Mouse (Mus musculus): ENCODE results near the gene Mtm1. TPM values are rescaled to one million over a fixed set of nuclear protein-coding genes. Genes with fewer than 3 reads are reported as not detected.

The Mtm1 gene
- 7.8 and 8.9 TPM in 2 replicates for polyA plus RNA-seq (2012; rRNA removed)

GRCm38 (mm10) chrX:71210467-71210866 lies at the start of gene Mtm1:
Gene Mtm1, plus strand, starts transcription at chrX:71210767.
- no peak for DNase-seq (ENCODE audit: low spot score)

DNA sequence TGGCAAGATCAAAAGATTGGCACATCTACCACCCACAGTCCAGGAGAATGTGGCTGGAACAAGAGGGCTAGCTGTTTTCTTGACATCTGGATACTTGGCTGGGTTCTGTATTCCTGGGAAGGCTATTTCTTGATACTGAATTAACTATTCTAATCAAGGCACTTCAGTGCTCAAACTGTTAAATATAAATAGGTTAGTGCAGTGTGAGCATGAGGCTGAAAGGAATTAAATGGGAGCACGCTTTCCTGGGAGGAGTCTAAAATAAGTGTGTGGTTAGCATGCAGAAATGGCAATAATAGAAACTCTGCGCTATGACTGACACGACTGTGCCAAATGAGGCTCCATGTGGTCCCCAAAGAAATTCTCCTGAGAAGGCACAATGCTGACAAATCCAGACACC lies 29.0 kb upstream of the Mtm1 start:
- no peak for DNase-seq (ENCODE audit: low spot score)

DNA sequence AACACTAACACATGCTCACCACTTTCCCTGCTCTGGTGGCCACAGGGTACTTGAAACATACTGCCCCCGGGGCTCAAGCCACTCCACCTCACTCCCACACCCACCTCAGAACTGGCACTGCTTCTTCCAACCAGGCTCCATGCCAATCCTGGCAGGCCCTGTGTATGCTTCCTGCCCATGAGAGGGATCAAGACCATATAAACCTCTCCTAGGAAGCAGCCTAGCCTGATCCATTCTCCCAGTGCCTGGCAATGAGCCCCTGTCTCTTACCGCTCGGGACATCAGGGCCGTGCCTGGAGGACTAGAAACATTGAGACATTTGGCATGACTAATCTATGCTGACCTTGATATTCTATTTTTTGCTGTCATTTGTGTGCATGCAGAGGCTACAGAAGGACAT lies 26.9 kb upstream of the Mtm1 start:
- no peak for DNase-seq (ENCODE audit: low spot score)

- DNase-seq (ENCODE audit: low spot score), result no peak
These were observed 24.2 kb upstream of the Mtm1 start for GRCm38 (mm10) chrX:71186396-71186795.

GRCm38 (mm10) chrX:71204776-71205175 lies 5.8 kb upstream of the Mtm1 start:
- no peak for DNase-seq (ENCODE audit: low spot score)

DNA sequence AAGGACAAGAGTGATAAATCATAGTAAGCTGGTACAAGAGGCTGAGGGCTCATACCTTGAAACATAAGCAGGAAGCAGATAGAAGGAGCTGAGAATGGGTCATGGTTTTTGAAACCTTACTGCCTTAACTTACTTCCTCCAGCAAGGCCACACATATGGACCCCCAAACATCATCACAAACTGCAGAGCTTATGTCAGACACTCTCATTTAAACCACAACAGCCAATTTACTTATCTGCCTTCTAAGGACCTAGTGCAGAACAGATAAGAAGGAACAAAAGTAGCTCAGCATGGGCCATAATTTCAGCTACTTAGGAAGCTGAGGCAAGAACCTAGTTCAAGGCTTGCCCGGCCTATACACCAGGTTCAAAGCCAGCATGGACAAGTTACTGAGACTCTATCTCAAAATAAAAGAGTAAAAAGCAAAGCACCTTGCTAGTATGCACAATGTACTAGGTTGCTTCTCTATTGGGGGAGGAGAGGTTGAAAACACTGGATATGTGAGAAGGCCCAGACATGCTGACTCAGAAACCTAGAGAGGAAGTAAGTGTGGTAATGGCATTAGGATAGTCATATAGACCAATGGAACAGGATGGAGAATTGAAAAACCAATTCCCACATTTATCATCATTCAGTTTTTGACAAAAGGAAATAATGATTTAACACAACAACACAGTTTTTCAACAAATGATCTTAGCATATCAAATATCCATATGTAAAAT lies 4.6 kb upstream of the Mtm1 start:
- no peak for DNase-seq (ENCODE audit: low spot score)

- DNase-seq (ENCODE audit: low spot score), result no peak
These were observed 4.0 kb upstream of the Mtm1 start for GRCm38 (mm10) chrX:71206595-71206994.

GRCm38 (mm10) chrX:71212911-71213310 lies 2.3 kb downstream of the Mtm1 start:
- no peak for DNase-seq (ENCODE audit: low spot score)

GRCm38 (mm10) chrX:71214441-71215112 lies 4.0 kb downstream of the Mtm1 start:
- DNase-seq (ENCODE audit: low spot score), result peak; percentile 46

GRCm38 (mm10) chrX:71215113-71215708 lies 4.6 kb downstream of the Mtm1 start:
- DNase-seq (ENCODE audit: low spot score), result no peak

DNA sequence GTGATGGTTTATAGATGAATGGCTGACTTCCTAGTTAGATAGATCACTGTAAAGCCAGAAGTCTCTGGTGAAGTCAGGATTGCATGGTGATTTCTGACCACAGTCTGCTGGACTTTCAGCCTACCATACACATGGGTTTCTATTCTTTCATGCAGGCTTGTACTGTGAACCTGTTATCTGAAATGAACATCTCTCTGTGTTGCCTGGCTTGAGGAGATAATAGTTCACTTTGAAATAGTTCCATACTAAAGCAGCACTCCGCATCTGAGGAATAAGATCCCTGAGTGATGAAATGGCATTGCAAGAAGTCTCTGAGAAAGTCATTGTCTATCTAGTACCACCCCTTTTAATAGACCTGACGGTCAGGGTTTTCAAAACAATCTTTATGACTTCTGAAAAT lies 6.3 kb downstream of the Mtm1 start:
- no peak for DNase-seq (ENCODE audit: low spot score)

DNA sequence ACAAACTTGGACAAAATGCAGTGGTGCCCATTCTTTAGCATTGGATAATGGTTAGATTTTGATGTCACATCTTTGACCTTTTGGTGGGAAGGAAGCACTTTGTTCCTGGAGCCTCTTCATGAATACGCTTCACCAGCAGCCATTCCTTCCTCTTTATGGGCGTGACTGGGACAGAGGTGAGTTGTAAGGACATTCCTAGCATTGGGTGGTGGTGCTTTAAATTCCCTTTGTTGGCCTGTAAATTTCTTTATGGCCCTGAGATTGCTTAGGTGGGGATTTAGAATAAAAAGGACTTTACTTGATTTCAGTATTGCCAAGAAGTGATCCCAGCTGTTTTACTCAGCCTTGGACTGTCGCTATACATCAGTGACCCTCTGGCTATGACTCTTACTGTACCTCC lies 8.3 kb downstream of the Mtm1 start:
- DNase-seq (ENCODE audit: low spot score), result no peak

DNA sequence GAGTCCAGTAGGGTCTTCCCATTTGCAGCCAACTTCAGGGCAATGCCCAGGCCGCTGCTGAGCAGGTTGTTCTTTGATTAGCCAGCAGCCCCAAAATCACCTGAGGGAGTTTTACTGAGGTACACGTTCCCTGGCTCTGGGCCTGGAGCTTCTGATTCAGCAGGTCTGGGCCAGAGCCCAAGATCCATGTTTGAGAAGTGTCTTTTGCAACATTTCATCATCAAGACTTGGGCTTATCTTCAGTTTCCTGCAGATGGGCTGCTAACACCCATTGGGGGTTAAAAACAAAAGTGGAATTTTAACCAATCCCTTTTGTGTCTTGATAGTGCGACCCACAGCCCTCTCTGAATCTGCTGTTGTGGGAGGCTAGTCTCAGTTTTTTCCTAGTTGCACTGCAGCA lies 10.3 kb downstream of the Mtm1 start:
- DNase-seq (ENCODE audit: low spot score), result no peak

DNA sequence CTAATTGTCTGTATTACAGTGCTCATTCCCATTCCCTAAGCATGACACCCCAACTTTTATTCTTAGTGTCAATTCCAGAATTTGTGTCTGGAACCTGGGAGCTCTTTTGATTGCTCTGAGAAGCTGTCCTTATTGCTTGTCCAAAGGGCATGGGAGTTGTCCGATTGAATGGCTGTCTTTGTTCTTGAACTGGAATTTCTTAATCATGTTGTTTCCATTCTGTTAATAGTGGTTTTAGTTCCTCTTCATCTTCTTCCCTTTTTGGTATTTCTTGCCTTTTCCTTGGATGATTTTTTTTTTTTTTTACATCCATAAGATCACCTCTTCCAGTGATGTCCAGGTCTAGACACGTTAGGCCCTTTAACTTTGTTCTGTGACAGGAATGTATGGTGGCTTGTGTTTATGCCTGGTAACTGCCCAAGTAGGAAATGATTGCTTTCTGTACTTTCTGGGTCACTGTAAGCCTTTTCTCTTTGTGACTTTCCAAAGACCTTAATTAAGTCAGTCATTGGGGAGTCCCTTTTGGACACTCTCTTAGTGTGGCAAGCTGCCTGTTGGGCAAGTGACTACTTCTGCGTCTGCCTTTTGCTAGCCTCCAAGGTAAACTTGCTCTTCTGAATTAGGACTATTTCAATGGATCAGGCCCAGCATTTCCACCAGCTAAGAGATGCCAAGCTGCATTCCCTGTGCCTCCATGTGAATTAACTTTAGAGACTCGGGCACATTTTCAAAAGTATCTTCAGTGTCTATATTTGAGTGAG lies 12.3 kb downstream of the Mtm1 start:
- no peak for DNase-seq (ENCODE audit: low spot score)

- DNase-seq (ENCODE audit: low spot score), result no peak
These were observed 16.3 kb downstream of the Mtm1 start for GRCm38 (mm10) chrX:71226881-71227280.

DNA sequence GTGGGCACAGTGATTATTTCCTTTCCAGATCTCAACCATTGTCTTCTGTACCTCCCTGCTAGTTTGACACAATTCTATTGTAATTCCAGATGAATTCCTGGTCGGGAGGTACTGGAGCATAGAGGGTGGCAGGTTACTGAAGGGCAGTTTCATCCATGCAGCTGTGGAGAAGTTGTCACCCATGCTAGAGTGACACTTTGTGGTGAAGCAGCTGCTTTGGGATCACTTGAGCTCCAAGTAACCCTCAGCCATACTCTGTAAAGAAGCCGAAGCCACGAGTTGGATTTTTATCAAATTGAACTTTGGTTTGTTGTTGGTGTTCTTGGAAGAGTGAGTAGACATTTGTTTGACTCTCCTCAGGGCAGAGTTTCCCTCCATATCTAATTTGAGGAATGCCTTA lies 17.6 kb downstream of the Mtm1 start:
- DNase-seq (ENCODE audit: low spot score), result no peak

- no peak for DNase-seq (ENCODE audit: low spot score)
These were observed 20.3 kb downstream of the Mtm1 start for GRCm38 (mm10) chrX:71230847-71231246.

- no peak for DNase-seq (ENCODE audit: low spot score)
These were observed 45.9 kb downstream of the Mtm1 start for GRCm38 (mm10) chrX:71256422-71256821.

- DNase-seq (ENCODE audit: low spot score), result no peak
These were observed 50.3 kb downstream of the Mtm1 start for GRCm38 (mm10) chrX:71260857-71261256.

DNA sequence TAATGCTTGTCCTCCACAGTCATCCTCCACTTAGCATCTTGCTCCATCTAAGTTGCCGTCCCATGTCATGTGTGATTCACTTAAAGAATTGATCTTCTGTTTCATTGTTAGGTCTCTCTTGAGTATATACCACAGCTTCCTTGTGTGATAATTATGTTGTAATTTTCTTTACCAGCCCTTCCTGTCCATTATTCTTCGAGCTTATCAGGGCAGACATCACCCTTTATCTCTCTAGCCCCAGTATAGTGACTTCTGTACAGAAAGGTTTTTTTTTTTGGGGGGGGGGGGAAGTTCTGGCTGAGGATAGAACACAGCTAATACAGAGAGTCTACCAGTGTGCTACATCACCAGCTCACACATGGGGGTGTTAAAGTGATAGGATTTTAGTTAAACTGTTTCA lies 53.7 kb downstream of the Mtm1 start:
- DNase-seq (ENCODE audit: low spot score), result no peak

- DNase-seq (ENCODE audit: low spot score), result no peak
These were observed 58.4 kb downstream of the Mtm1 start for GRCm38 (mm10) chrX:71268972-71269371.

GRCm38 (mm10) chrX:71274150-71274549 lies 63.6 kb downstream of the Mtm1 start:
- no peak for DNase-seq (ENCODE audit: low spot score)
